Mouse (Mus musculus) hematopoietic stem cell, adult 5-6 weeks (primary cell): ENCODE measurements around the gene Gpn2. TPM values are rescaled to one million over a fixed set of nuclear protein-coding genes. Genes with fewer than 3 reads are reported as not detected.
A peak's percentile ranks its signal among the peaks of the same experiment; 100 is the strongest.

Source experiments
- ATAC-seq, 2 experiments: fragments of 125-278 bp in 1 of 2; replicated peaks in 1 of 2; 2 replicates each; pipeline ENCODE4 v1.8.0; 2016 to 2017; ENCODE audit warnings: inconsistent platforms in 2 of 2, mild to moderate bottlenecking in 2 of 2, moderate number of reproducible peaks in 2 of 2, low read depth in 1 of 2, moderate TSS enrichment in 1 of 2; ENCODE audit not compliant: low FRiP score in 2 of 2, poor library complexity in 2 of 2, severe bottlenecking in 2 of 2, insufficient read depth in 1 of 2, low TSS enrichment in 1 of 2
- total RNA-seq: library from RNA; stranded (forward); fragments of 172-1452, 232-1000 nt; gene quantifications from 2 replicates; pipeline ENCODE4 v1.2.3, GENCODE M21; 2017

Gene Gpn2
- total RNA-seq, 1 experiment from 2014 or later, result 15.1 TPM

DNA sequence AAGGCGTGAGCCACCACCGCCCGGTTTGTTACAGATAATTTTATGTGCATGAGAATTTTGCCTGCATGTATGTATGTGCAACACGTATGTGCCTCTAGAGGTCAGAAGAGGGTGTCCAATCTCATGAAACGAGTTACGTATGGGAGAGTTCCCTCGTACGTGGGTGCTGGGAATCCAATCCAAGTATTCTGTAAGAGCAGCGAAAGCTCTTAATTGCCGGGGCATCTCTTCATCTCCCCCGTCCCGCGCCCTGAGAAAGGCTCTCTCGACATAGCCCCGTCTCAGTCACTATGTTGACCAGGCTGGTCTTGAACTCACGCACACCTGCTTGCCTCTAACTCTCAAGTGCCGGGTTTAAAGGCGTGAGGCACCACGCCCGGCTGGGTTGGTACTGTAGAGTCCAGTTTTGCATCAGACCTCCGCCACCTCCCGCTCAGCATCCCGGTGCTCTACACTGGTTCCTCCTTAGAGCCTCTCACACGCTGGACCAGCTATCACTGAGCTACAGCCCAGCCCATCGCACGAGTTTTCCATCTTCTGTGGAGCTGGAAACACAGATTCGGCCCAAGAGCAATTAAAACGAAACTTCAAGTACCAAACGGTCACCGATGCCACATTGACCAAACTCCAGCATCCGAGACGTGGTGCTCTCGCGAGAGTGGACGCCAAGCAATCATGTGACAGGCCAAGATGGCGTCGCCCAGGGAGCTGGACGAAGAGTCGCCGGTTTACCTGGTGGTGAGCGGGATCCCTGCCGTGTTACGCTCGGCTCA, 9.9 kb upstream of the Gpn2 start, which contains the start of gene Gpatch3:
Gene Gpatch3, plus strand, starts transcription at position 676 of the 773 bp plus-strand sequence.
- peak; percentile 87 to 96 for ATAC-seq

DNA sequence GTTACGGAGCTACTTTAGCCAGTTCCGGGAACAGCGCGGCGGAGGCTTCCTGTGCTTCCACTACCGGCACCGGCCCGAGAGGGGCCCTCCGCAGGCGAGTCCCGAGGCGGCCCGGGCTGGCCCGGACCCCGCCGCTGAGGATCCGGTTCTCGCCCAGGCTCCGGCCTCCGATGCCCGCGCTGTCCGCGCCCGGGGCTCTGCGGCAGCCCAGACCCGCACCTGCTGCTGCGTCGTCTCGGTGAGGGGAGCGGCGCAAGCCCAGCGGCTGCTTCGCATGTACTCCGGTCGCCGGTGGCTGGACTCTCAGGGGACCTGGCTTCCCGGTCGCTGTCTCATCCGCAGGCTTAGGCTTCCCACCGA, 9.3 kb upstream of the Gpn2 start:
- ATAC-seq, result no peak

DNA sequence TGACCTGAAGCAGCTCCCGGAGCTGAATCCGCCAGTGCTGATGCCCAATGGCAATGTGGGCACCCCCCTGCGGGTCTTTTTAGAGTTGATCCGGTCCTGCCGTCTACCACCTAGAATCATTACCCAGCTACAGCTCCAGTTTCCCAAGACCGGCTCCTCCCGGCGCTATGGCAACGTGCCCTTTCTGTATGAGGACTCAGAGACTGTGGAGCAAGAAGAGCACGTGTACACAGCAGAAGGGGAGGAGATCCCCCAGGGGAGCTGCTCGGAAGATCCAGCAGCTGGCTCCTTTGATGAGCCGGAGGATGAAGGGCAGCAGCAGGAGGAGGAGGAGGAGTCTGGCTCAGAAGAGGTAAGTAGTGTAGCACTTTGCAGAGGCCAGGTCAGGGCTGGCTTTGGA, 6.2 kb upstream of the Gpn2 start:
- ATAC-seq, result no peak

- ATAC-seq, result 0 out of 4 replicates have a peak, but pooled peaks of 1 of the 2 experiments have one; percentile 8
Measured at GRCm38 (mm10) chr4:133583690-133584058, 488 bp upstream of the Gpn2 start.

- ATAC-seq, result peak; percentile 69 to 84
Measured at GRCm38 (mm10) chr4:133592570-133592969, 8.4 kb downstream of the Gpn2 start.

- no peak for ATAC-seq
Measured at GRCm38 (mm10) chr4:133595538-133595937, 11.4 kb downstream of the Gpn2 start.

GRCm38 (mm10) chr4:133596084-133596483, 11.9 kb downstream of the Gpn2 start:
- ATAC-seq, result no peak

GRCm38 (mm10) chr4:133598616-133599015, 14.5 kb downstream of the Gpn2 start:
- ATAC-seq, result no peak

- ATAC-seq, result no peak
Measured at GRCm38 (mm10) chr4:133599116-133599515, 15.0 kb downstream of the Gpn2 start.

GRCm38 (mm10) chr4:133599571-133600073, 15.5 kb downstream of the Gpn2 start:
- peak; percentile 89 to 93 for ATAC-seq

DNA sequence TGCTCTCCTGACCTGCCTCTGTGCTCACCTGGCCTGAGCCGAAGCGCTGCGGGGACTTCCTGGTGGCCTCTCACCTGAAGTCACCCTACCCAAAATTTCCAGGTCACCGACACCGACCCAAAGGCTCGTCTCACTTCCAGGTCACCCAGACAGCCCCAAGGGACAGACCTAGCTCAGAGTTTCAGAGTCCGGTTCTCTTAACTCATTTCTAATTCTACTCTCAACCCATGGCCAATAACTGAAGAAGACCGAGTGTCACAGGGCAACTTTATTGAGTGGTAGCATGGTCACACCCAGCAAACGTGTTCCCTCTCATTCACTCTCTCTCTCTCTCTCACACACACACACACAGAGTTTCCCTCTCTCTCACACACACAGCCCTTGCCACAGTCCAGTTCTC, 16.1 kb downstream of the Gpn2 start:
- no peak for ATAC-seq

DNA sequence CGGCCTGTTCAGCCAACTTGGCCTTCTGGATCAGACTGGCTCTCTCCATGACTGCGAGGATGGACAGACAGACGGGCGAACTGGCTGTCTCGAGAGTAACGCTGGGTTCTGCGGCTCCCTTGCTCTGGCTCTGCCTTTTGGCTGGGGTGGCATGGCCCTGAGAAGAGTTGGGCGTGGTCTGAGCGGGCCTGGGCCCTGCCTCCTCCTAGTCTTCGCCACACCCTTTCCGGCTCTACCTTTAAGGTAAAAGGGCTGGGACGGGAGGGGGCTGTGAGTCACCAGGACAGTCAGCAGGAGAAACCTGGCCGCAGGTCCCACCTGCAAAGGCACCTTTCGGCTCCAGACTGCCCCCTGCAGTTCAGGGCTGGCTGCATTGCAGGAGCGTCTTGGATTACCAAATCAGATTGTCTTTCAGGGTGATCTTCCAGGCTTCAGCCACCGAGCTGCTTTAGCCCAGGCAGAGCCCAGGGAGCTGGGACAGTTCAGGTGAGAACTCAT, 17.6 kb downstream of the Gpn2 start, which contains the start of gene Sfn:
Gene Sfn, minus strand, starts transcription at position 448 of the 498 bp plus-strand sequence.
- ATAC-seq, result peak; percentile 22 to 33; a peak in 3 of 4 replicates

DNA sequence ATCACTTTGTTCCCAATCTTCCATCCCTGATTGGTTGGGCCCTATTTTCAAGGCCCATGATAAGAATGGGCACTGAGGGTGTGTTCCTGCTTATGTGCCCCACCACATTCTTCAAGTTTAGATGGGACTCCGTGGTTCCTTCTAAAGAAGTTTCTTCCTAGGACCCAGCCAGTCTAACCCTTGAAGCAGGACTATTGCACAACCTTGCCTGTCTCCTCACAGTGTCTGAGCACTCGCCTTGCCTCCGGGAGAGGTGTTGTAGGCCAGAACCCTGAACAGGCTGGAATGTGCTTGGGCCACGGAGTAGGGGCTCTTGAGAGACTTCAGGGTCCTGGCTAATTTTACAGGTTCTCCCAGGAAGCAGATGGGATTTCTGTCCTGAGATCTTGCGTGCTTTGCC, 18.9 kb downstream of the Gpn2 start:
- no peak for ATAC-seq

DNA sequence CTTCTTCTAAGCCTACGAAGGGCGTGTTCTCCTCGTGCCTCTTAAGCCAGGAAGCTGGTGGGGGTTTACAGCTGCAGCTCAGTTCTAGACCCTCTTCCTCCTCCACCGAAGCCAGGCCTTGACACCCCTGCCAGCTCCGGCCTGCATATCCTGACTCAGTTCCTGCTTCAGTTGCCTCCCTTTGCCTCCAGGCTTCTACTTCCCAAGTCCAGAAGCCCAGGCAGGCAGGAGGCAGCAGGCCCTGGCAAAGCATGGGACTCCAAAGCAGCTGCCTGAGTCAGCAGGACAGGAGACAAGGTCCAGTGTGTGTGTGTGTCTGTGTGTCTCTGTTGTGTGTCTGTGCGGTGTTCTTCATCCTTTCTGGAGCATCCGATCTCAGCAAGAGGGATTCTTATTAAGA, 20.0 kb downstream of the Gpn2 start:
- ATAC-seq, result no peak

DNA sequence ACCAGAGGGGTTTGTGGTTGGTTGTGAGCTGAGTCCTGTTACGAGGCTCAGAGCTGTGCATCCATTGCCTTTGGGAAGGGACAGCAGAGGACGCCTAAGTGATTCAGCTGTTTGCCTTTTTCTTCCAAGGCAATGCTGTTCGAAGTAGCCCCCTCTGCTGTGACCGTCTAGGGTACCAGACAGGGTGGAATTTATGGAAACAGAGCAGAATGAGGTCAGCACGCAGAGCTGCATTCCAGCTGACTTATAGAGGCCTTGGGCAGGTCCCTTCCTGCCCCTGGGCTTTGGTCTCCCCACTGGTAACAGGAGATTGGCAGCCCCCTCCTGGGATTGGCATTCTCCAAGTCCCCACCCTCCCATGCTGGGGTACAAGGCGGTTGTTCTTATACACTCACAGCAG, 20.7 kb downstream of the Gpn2 start:
- no peak for ATAC-seq

- ATAC-seq, result no peak
Measured at GRCm38 (mm10) chr4:133605330-133605729, 21.2 kb downstream of the Gpn2 start.

DNA sequence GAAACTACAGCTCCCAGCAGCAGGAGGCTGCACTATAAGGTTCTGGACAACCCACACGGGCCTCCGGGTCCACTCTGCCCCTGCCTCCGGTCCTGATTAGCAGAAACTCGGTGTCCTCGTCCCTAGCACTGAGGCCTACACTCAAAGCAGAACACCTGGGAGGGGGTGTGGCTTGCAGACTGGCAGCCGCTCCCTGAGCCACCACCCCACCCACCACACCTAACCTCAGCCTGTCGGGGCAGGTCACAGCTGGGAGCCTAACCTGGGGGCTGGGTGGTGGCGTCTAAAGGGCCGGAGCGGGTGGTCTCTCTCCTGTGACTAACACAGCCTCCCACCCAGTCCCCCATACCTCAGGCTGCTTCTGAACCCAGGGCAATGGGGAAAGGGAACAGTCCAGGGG, 23.1 kb downstream of the Gpn2 start:
- ATAC-seq, result no peak

DNA sequence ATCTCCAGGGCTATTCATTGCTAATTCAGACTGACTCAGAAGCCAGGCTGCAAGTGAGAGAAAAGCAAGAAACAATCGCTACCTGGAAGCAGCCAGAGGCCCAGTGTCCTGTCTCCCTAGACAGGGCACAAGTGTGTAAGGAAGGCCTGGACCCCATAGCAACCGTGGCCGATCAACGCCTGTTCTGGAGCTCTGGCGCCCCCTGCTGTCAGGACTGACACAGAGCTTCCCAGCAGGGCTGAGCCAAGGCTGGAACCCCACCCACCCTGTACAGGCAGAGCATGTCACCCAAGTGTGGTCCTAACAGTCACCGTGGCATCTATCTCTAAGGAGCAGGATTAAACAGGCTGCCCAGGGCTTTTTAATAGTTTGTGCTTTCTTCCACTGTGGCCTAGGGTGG, 25.6 kb downstream of the Gpn2 start:
- ATAC-seq, result peak; percentile 76 to 81

DNA sequence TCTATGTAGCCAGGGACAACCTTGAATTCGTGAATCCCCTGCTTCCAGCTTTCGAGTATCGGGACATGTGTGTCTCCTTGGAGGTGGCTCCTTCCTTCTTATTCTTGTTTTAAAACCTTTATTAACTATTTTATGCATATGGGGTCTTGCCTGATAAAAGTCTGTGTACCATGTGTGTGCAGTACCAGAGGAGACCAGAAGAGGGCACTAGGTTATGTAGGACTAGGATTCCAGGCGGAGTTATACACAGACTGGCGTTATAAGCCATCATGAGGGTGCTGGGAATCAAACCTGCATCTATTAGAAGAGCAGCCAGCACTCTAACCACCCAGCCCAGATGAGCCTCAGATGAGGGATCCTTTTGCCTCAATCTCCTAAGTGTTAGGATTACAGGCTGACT, 27.7 kb downstream of the Gpn2 start:
- no peak for ATAC-seq
